Mouse (Mus musculus): ENCODE measurements around the gene Armcx6. TPM values are rescaled to one million over a fixed set of nuclear protein-coding genes. Genes with fewer than 3 reads are reported as not detected.
"Not testable (repeated sequence)": the region's sequence is repeated elsewhere in the genome, so short reads cannot be mapped to it uniquely, and the experiment has no call there.

Armcx6 gene
- polyA plus RNA-seq, 2 experiments = 3.9 to 5.0 TPM

DNA sequence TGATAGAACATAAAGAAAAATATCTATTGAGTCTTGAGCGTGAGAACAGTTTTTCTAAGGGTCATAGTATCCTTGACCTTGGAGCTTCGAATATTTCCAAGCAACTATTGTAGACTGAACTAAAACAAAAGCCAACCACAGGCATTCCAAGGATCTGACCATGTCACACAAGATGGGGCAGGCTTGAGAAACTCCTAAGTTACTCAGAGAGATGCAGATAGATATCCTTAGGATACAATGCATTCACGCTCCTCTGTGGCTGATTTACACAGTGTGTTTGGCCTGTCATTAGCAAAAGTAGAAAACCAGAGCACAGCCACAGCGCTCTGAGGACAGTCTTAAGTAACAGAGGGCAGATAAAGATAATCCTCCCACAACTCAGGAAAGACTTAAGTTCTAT lies 12.1 kb downstream of the Armcx6 start:
- WGBS (ENCODE audit: insufficient replicate concordance) = 38% methylated on average over 4 of the region's 4 CpGs
- no peak overlapping the region for H3K4me3 ChIP-seq (ENCODE audit: insufficient read depth in 1 of 2, low read depth in 2 of 2, low read length in 2 of 2)
- TF ChIP-seq CTCF (IDR thresholded peaks at IDR 0.05; ENCODE audit: low read depth) = no peak
- no peak overlapping the region for H3K27ac ChIP-seq
- H3K4me1 ChIP-seq (replicated peaks; ENCODE audit: control insufficient read depth in 2 of 2, insufficient read depth in 2 of 2, low read length in 1 of 2) = peaks cover 0 to 10% of the 10 kb centered on the region in 2 experiments; a peak in 2 of 4 replicates
- no peaks in the 10 kb centered on the region for H3K27me3 ChIP-seq (ENCODE audit: control insufficient read depth, insufficient read depth, low read length)
- no peaks in the 10 kb centered on the region for H3K9me3 ChIP-seq (ENCODE audit: control insufficient read depth, low read length)
- no peak for DNase-seq (ENCODE audit: low read depth in 3 of 3, low spot score in 3 of 3)
- ATAC-seq (ENCODE audit: insufficient read depth) = peak; percentile 50; the same call in 1 of the 2 replicates
- H3K4me2 ChIP-seq (ENCODE audit: low read depth) = no peak overlapping the region
- no peaks in the 10 kb centered on the region for H3K36me3 ChIP-seq (replicated peaks; ENCODE audit: control insufficient read depth, insufficient read depth, low read depth)
- no peak overlapping the region for H3K9ac ChIP-seq (replicated peaks)

DNA sequence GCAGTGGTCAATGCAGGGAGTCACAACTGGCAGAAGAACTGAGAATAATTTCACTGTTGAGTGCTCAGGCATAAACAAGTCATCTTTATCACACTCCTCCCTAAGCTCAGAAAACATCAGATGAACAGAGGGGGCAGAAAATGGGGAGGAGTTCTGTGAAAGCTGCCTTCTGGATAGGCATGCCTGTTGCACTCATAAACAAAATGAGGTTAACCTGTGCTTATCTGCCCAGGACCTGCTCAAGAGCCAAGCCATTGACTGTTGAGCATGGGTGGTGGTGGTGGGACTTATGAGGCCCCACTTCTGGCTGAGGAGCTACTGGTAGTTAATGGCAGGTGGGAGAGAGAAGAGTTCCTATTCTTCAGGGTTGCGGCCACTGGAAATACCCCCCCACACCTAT lies 13.4 kb downstream of the Armcx6 start:
- 58% methylated on average over 1 of the region's 1 CpGs for WGBS (ENCODE audit: insufficient replicate concordance)
- no peaks in the 10 kb centered on the region for H3K9me3 ChIP-seq (ENCODE audit: control insufficient read depth, low read length)

DNA sequence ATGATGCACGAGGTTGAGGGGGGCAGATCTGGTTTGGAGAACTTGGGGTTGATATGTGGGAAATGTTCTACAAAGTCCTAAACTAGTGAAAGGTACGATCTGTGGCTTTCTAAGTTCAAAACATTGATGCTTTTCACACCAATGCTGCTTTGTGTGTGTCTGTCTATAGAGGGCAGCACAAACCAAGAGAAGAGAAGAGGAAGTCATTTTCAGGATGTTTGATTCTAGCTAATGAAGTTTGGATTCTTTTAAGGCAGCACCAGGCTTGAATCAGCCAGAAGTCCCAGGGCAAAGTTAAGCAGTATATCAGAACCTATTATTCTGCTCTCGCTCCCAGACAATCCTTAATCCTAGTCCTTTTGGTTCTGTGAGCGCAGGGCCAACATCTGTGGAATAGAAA lies 21.4 kb downstream of the Armcx6 start:
- no peaks in the 10 kb centered on the region for H3K36me3 ChIP-seq (replicated peaks; ENCODE audit: control insufficient read depth, insufficient read depth, low read depth)
- H3K4me3 ChIP-seq (ENCODE audit: insufficient read depth in 1 of 2, low read depth in 2 of 2, low read length in 2 of 2) = no peak overlapping the region
- ATAC-seq (ENCODE audit: insufficient read depth) (no peak), DNase-seq (ENCODE audit: low read depth in 3 of 3, low spot score in 3 of 3) (no peak)
- no peaks in the 10 kb centered on the region for H3K4me1 ChIP-seq (replicated peaks; ENCODE audit: control insufficient read depth in 2 of 2, insufficient read depth in 2 of 2, low read length in 1 of 2)
- H3K4me2 ChIP-seq (ENCODE audit: low read depth) = no peak overlapping the region
- H3K27me3 ChIP-seq (ENCODE audit: control insufficient read depth, insufficient read depth, low read length) = no peaks in the 10 kb centered on the region
- H3K9ac ChIP-seq (replicated peaks) = no peak overlapping the region
- H3K9me3 ChIP-seq (ENCODE audit: control insufficient read depth, low read length) = no peaks in the 10 kb centered on the region
- 25% methylated on average over 4 of the region's 4 CpGs for WGBS (ENCODE audit: insufficient replicate concordance)
- no peak overlapping the region for H3K27ac ChIP-seq
- no peak for TF ChIP-seq EP300 (IDR thresholded peaks at IDR 0.05; ENCODE audit: low read depth)
- peak; percentile 48; the same call in 1 of the 2 replicates for TF ChIP-seq CTCF (IDR thresholded peaks at IDR 0.05; ENCODE audit: low read depth)

More for the DNA sequence above, 13.4 kb downstream of the Armcx6 start:
- no peak for TF ChIP-seq CTCF (IDR thresholded peaks at IDR 0.05; ENCODE audit: low read depth)
- no peak for TF ChIP-seq EP300 (IDR thresholded peaks at IDR 0.05; ENCODE audit: low read depth)
- Histone ChIP-seq H3K4me1 (replicated peaks; ENCODE audit: control insufficient read depth in 2 of 2, insufficient read depth in 2 of 2, low read length in 1 of 2) (peaks cover 0 to 10% of the 10 kb centered on the region in 2 experiments; a peak in 2 of 4 replicates), H3K27me3 (ENCODE audit: control insufficient read depth, insufficient read depth, low read length) (no peaks in the 10 kb centered on the region), H3K27ac (no peak overlapping the region), H3K4me2 (ENCODE audit: low read depth) (no peak overlapping the region), H3K36me3 (replicated peaks; ENCODE audit: control insufficient read depth, insufficient read depth, low read depth) (no peaks in the 10 kb centered on the region), H3K4me3 (ENCODE audit: insufficient read depth in 1 of 2, low read depth in 2 of 2, low read length in 2 of 2) (no peak overlapping the region), H3K9ac (replicated peaks) (no peak overlapping the region)
- DNase-seq (ENCODE audit: low read depth in 3 of 3, low spot score in 3 of 3) (no peak), ATAC-seq (ENCODE audit: insufficient read depth) (peak; percentile 43; the same call in 1 of the 2 replicates)

DNA sequence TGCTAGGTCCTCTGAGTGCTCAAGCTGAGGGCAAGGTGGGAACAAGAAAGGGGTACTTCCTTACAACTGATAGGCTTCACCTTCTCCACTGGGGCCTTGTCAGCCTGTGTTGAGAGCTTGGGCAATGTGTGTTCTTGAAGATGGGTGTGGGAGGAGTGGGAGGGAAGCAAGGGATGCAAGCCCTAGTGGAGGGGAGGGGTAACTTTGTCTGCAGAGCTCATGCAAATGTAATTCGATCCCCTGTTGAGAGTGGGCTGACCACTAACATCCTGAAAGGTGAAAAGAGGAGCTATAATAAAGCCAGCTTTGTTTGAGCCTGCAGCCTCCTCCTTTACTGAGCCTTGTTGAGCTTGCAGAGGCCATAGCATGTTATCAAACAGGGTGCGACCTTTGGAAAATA lies 27.5 kb downstream of the Armcx6 start:
- not testable (repeated sequence) for DNase-seq (ENCODE audit: low read depth in 3 of 3, low spot score in 3 of 3); ATAC-seq (ENCODE audit: insufficient read depth); H3K27me3 ChIP-seq (ENCODE audit: control insufficient read depth, insufficient read depth, low read length); H3K4me3 ChIP-seq (ENCODE audit: insufficient read depth in 1 of 2, low read depth in 2 of 2, low read length in 2 of 2); H3K9ac ChIP-seq (replicated peaks); H3K36me3 ChIP-seq (replicated peaks; ENCODE audit: control insufficient read depth, insufficient read depth, low read depth); H3K4me2 ChIP-seq (ENCODE audit: low read depth); H3K9me3 ChIP-seq (ENCODE audit: control insufficient read depth, low read length); H3K4me1 ChIP-seq (replicated peaks; ENCODE audit: control insufficient read depth in 2 of 2, insufficient read depth in 2 of 2, low read length in 1 of 2); H3K27ac ChIP-seq
- WGBS (ENCODE audit: insufficient replicate concordance) = 64% methylated on average over 1 of the region's 2 CpGs

DNA sequence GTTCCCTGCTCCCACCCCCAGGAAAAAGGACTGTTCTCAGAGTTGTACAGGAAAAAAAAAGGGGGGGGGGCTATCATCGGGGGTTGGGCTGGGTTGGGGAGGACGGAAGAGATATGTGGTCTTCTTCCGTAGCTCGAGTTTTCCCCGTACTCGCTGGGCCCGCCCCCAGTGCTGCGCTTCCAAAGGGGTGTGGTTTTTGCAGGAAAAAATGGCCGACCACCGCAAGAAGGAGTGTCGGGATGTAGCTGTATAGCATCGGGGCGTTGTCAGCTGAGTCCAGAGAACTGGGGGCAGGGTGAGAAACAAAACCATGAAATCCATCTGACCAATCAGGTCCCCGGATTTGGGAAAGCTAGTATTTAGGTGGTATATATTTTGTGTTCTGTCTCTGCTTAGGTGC lies 32.7 kb downstream of the Armcx6 start:
- Histone ChIP-seq H3K9ac (replicated peaks) (peak overlapping the region; percentile 54), H3K4me3 (ENCODE audit: insufficient read depth in 1 of 2, low read depth in 2 of 2, low read length in 2 of 2) (peak overlapping the region; percentile 53 to 90), H3K4me1 (replicated peaks; ENCODE audit: control insufficient read depth in 2 of 2, insufficient read depth in 2 of 2, low read length in 1 of 2) (peaks cover 0 to 2% of the 10 kb centered on the region in 2 experiments; a peak in 1 of 4 replicates), H3K9me3 (ENCODE audit: control insufficient read depth, low read length) (no peaks in the 10 kb centered on the region), H3K27ac (no peak overlapping the region), H3K4me2 (ENCODE audit: low read depth) (peak overlapping the region; percentile 74), H3K36me3 (replicated peaks; ENCODE audit: control insufficient read depth, insufficient read depth, low read depth) (no peaks in the 10 kb centered on the region), H3K27me3 (ENCODE audit: control insufficient read depth, insufficient read depth, low read length) (no peaks in the 10 kb centered on the region)
- 20% methylated on average over 14 of the region's 14 CpGs for WGBS (ENCODE audit: insufficient replicate concordance)
- peak in 1 of 3 experiments; percentile 19 for DNase-seq (ENCODE audit: low read depth in 3 of 3, low spot score in 3 of 3)
- no peak for TF ChIP-seq EP300 (IDR thresholded peaks at IDR 0.05; ENCODE audit: low read depth)
- ATAC-seq (ENCODE audit: insufficient read depth) = peak; percentile 63

All from liver, embryonic 14.5 days (tissue).